12 mouse cellular contexts compared by ENCODE assay signal in genomic region chr8:10722742-10723141, GRCm38 (mm10).
DNase-seq lines count a peak whose midpoint lies in the region; ATAC-seq and TF ChIP-seq lines count a peak whose summit lies in the region.
"Had no signal": no experiment of that assay in that cellular context is flagged by ENCODE, and none has a peak within 500 bp of the region (broad histone marks: within the 10 kb centered on the region; RNA-seq: fewer than 3 reads in every experiment).

No protein-coding gene starts in this region.

- ATAC-seq in frontal cortex, adult (ENCODE audit: low TSS enrichment): peak; percentile 87
- no peak for ATAC-seq in midbrain, embryonic 11.5 days (ENCODE audit: low FRiP score)
- no peak for ATAC-seq in midbrain, embryonic 16.5 days
- ATAC-seq in midbrain, postnatal 0 days (ENCODE audit: low FRiP score): no peak
- no peak for ATAC-seq in granulocyte monocyte progenitor cell, adult 5-6 weeks (replicated peaks; ENCODE audit: poor library complexity, severe bottlenecking)

- no peak for DNase-seq in frontal cortex, postnatal 10 days (ENCODE audit: low spot score in 2 of 2)
- DNase-seq in midbrain, embryonic 11.5 days (ENCODE audit: low spot score, missing footprints): peak; percentile 44
- peak; percentile 30 to 33 for DNase-seq in cerebellum, postnatal 10 days
- no peak for DNase-seq in midbrain, postnatal 0 days (ENCODE audit: low spot score)

- H3K27ac ChIP-seq in midbrain, embryonic 11.5 days (ENCODE audit: low read depth, low read length): no peak overlapping the region
- no peak overlapping the region for H3K27ac ChIP-seq in midbrain, embryonic 16.5 days (ENCODE audit: low read length)
- 0 out of 2 replicates have a peak overlapping the region, but pooled peaks have one; percentile 1 for H3K27ac ChIP-seq in midbrain, postnatal 0 days (ENCODE audit: low read depth, low read length)
- H3K27ac ChIP-seq: kidney, embryonic 15.5 days; lung, embryonic 15.5 days had no signal

- H3K9me3 ChIP-seq in midbrain, embryonic 11.5 days (ENCODE audit: control insufficient read depth, low read length): no peaks in the 10 kb centered on the region
- H3K9me3 ChIP-seq in midbrain, embryonic 16.5 days (replicated peaks; ENCODE audit: control insufficient read depth, low read length, poor library complexity, severe bottlenecking): no peaks in the 10 kb centered on the region
- H3K9me3 ChIP-seq in midbrain, postnatal 0 days (ENCODE audit: low read length): no peaks in the 10 kb centered on the region
- H3K9me3 ChIP-seq: G1E; kidney, embryonic 15.5 days; lung, embryonic 15.5 days had no signal

- no peaks in the 10 kb centered on the region for H3K36me3 ChIP-seq in midbrain, embryonic 11.5 days (ENCODE audit: control insufficient read depth, insufficient read depth, low read length)
- no peaks in the 10 kb centered on the region for H3K36me3 ChIP-seq in midbrain, embryonic 16.5 days (ENCODE audit: control insufficient read depth, insufficient read depth, low read length)
- no peaks in the 10 kb centered on the region for H3K36me3 ChIP-seq in midbrain, postnatal 0 days (ENCODE audit: insufficient read depth, low read length)
- H3K36me3 ChIP-seq: G1E; kidney, embryonic 15.5 days; lung, embryonic 15.5 days had no signal

- no peak overlapping the region for H3K4me3 ChIP-seq in midbrain, embryonic 11.5 days (ENCODE audit: low read depth, low read length)
- H3K4me3 ChIP-seq in midbrain, embryonic 16.5 days (ENCODE audit: low read depth, low read length): no peak overlapping the region
- no peak overlapping the region for H3K4me3 ChIP-seq in midbrain, postnatal 0 days (ENCODE audit: low read depth, low read length)
- H3K4me3 ChIP-seq: kidney, embryonic 15.5 days; lung, embryonic 15.5 days; myocyte had no signal

- 90% methylated on average over 4 of the region's 4 CpGs for WGBS in midbrain, embryonic 11.5 days
- 84% methylated on average over 4 of the region's 4 CpGs for WGBS in midbrain, embryonic 16.5 days
- 70% methylated on average over 4 of the region's 4 CpGs for WGBS in midbrain, postnatal 0 days

- no peaks in the 10 kb centered on the region for H3K27me3 ChIP-seq in midbrain, embryonic 11.5 days (ENCODE audit: control insufficient read depth, insufficient read depth, low read length)
- no peaks in the 10 kb centered on the region for H3K27me3 ChIP-seq in midbrain, embryonic 16.5 days (ENCODE audit: control insufficient read depth, insufficient read depth, low read depth, low read length)
- no peaks in the 10 kb centered on the region for H3K27me3 ChIP-seq in midbrain, postnatal 0 days (ENCODE audit: insufficient read depth, low read length)
- H3K27me3 ChIP-seq: kidney, embryonic 15.5 days; lung, embryonic 15.5 days had no signal

- no peak overlapping the region for H3K9ac ChIP-seq in midbrain, embryonic 11.5 days (ENCODE audit: low read length)
- no peak overlapping the region for H3K9ac ChIP-seq in midbrain, embryonic 16.5 days (ENCODE audit: low read depth, low read length)
- no peak overlapping the region for H3K9ac ChIP-seq in midbrain, postnatal 0 days (replicated peaks; ENCODE audit: low read length, poor library complexity, severe bottlenecking)
- H3K9ac ChIP-seq: kidney, embryonic 15.5 days; lung, embryonic 15.5 days had no signal

- no peak for TF ChIP-seq CTCF in midbrain, postnatal 0 days (IDR thresholded peaks at IDR 0.05)

- H3K4me2 ChIP-seq in midbrain, embryonic 11.5 days: no peak overlapping the region
- no peak overlapping the region for H3K4me2 ChIP-seq in midbrain, embryonic 16.5 days (ENCODE audit: low read length)
- no peak overlapping the region for H3K4me2 ChIP-seq in midbrain, postnatal 0 days (ENCODE audit: low read depth, low read length, poor library complexity, severe bottlenecking)
- H3K4me2 ChIP-seq: kidney, embryonic 15.5 days; liver, embryonic 11.5 days; lung, embryonic 15.5 days had no signal

- H3K4me1 ChIP-seq in midbrain, embryonic 11.5 days (ENCODE audit: control insufficient read depth, insufficient read depth, low read length): peaks cover 10% of the 10 kb centered on the region
- no peaks in the 10 kb centered on the region for H3K4me1 ChIP-seq in midbrain, embryonic 16.5 days (ENCODE audit: control insufficient read depth, insufficient read depth, low read length)
- H3K4me1 ChIP-seq in midbrain, postnatal 0 days (ENCODE audit: insufficient read depth, low read length): no peaks in the 10 kb centered on the region
- H3K4me1 ChIP-seq: lung, embryonic 15.5 days had no signal

Comparison
In these comparisons a context has a peak if more than half of its experiments do, and no peak if none do; other contexts are left out.
1. DNase-seq: peak in midbrain, embryonic 11.5 days (single experiment) and cerebellum, postnatal 10 days (2 of 2); none in frontal cortex, postnatal 10 days (0 of 2) and midbrain, postnatal 0 days (single experiment).